Mouse (Mus musculus) cerebellum, adult 2 months (tissue): ENCODE results near the gene Tmem253.

Experiments used
- CTCF ChIP-seq: fragments of 200-500 bp; IDR thresholded peaks from 2 replicates; pipeline ENCODE4 v1.5.1; 2011; ENCODE audit warnings: low read depth, mild to moderate bottlenecking, control low read depth, low read length, moderate library complexity, borderline replicate concordance; ENCODE audit not compliant: insufficient read depth
- POLR2A ChIP-seq: fragments of 200-500 bp; IDR thresholded peaks from 2 replicates; pipeline ENCODE4 v1.6.1; 2011; ENCODE audit warnings: low read length, control low read depth, borderline replicate concordance; ENCODE audit not compliant: insufficient read depth

DNA sequence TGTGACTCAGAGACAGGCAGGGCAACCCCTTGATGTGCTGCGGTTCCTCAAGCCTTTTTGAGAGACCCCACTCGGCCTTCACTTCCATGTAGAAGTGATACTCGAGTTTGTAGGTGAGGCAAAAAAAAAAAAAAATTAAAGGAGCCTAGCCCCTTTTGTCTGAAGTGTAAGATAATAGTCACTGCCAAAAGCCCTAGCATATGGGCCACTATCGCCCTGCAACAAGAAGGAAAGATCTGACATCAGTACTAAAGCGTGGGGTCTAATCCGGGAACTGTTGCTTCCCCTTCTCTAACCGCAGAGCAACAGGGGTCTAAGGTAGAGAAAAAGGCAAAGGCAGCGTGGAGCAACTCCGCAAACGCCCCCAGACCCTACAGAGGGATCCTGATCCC lies 31.6 kb upstream of the Tmem253 start:
- TF ChIP-seq CTCF, result no peak
- TF ChIP-seq POLR2A, result no peak
